Mouse (Mus musculus) MEL (cell line): ENCODE results near the gene Parva. TPM values are rescaled to one million over a fixed set of nuclear protein-coding genes. Genes with fewer than 3 reads are reported as not detected.

Source experiments
- DNase-seq: peaks from one replicate; pipeline ENCODE4 v3.0.0; 2011; ENCODE audit warnings: low read depth, low spot score
- H3K27ac ChIP-seq: 2 replicates; pipeline ENCODE4 v1.5.1; 2012; ENCODE audit warnings: low read depth, mild to moderate bottlenecking, control low read depth, low read length, moderate library complexity; ENCODE audit not compliant: control insufficient read depth
- H3K27me3 ChIP-seq, 2 experiments: fragments of 150-350 bp in 1 of 2; sonication (generic) in 1 of 2; 2 replicates each; pipeline ENCODE4 v1.6.1; 2012; ENCODE audit warnings: low read length in 2 of 2, mild to moderate bottlenecking in 2 of 2, improper control_type of control experiment in 1 of 2, moderate library complexity in 1 of 2; ENCODE audit not compliant: insufficient read depth in 2 of 2, control insufficient read depth in 1 of 2
- H3K36me3 ChIP-seq, 2 experiments: 2 replicates each; pipeline ENCODE4 v1.6.1; 2012 to 2014; ENCODE audit warnings: low read length in 2 of 2, improper control_type of control experiment in 1 of 2, inconsistent platforms in 1 of 2, mild to moderate bottlenecking in 1 of 2; ENCODE audit not compliant: insufficient read depth in 2 of 2, control insufficient read depth in 1 of 2
- H3K4me1 ChIP-seq, 2 experiments: fragments of 150-350 bp in 1 of 2; sonication (generic) in 1 of 2; 2 replicates each; pipeline ENCODE4 v1.6.1; 2012; ENCODE audit warnings: low read length in 2 of 2, improper control_type of control experiment in 1 of 2, mild to moderate bottlenecking in 1 of 2; ENCODE audit not compliant: insufficient read depth in 2 of 2, control insufficient read depth in 1 of 2
- H3K4me3 ChIP-seq, 2 experiments: fragments of 150-350 bp in 1 of 2; sonication (generic) in 1 of 2; 2 replicates each; pipeline ENCODE4 v1.5.1; 2012; ENCODE audit warnings: low read depth in 2 of 2, low read length in 2 of 2, mild to moderate bottlenecking in 2 of 2, moderate library complexity in 2 of 2, control low read depth in 1 of 2, improper control_type of control experiment in 1 of 2; ENCODE audit not compliant: control insufficient read depth in 1 of 2, insufficient read depth in 1 of 2
- H3K79me2 ChIP-seq: 2 replicates; pipeline ENCODE4 v1.6.1; 2012; ENCODE audit warnings: mild to moderate bottlenecking, low read length, moderate library complexity; ENCODE audit not compliant: control insufficient read depth, poor library complexity, insufficient read depth
- H3K9ac ChIP-seq: 2 replicates; pipeline ENCODE4 v1.6.1; 2012; ENCODE audit warnings: low read depth, mild to moderate bottlenecking, control low read depth, low read length, moderate library complexity; ENCODE audit not compliant: control insufficient read depth, poor library complexity, severe bottlenecking
- H3K9me3 ChIP-seq: fragments of 150-350 bp; sonication (generic); replicated peaks from 2 replicates; pipeline ENCODE4 v1.6.1; 2012; ENCODE audit warnings: mild to moderate bottlenecking, low read length, improper control_type of control experiment, moderate library complexity; ENCODE audit not compliant: insufficient read depth
- BHLHE40 ChIP-seq: IDR thresholded peaks from 2 replicates; pipeline ENCODE4 v1.6.1; 2012; ENCODE audit warnings: low read depth, mild to moderate bottlenecking, inconsistent platforms, low read length, improper control_type of control experiment, borderline replicate concordance
- CHD2 ChIP-seq: IDR thresholded peaks from 2 replicates; pipeline ENCODE4 v1.6.1; 2011; ENCODE audit warnings: low read length, improper control_type of control experiment
- CTCF ChIP-seq, 3 experiments: IDR thresholded peaks in 2 of 3; conservative IDR thresholded peaks in 1 of 3; 2 replicates each; pipeline ENCODE4 v1.5.1; 2011 to 2012; ENCODE audit warnings: low read length in 3 of 3, low read depth in 2 of 3, mild to moderate bottlenecking in 2 of 3, improper control_type of control experiment in 1 of 3, inconsistent platforms in 1 of 3, mixed read lengths in 1 of 3, moderate library complexity in 1 of 3; ENCODE audit not compliant: control insufficient read depth in 1 of 3, insufficient read depth in 1 of 3, poor library complexity in 1 of 3, severe bottlenecking in 1 of 3
- ELF1 ChIP-seq: IDR thresholded peaks from 2 replicates; pipeline ENCODE4 v1.6.1; 2014; ENCODE audit warnings: low read depth, mild to moderate bottlenecking, inconsistent platforms, low read length, improper control_type of control experiment, moderate library complexity
- ETS1 ChIP-seq: IDR thresholded peaks from 2 replicates; pipeline ENCODE4 v1.6.1; 2012; ENCODE audit warnings: low read depth, mild to moderate bottlenecking, inconsistent platforms, low read length, improper control_type of control experiment, moderate library complexity
- GABPA ChIP-seq: IDR thresholded peaks from 2 replicates; pipeline ENCODE4 v1.6.1; 2012; ENCODE audit warnings: low read depth, mild to moderate bottlenecking, inconsistent platforms, low read length, improper control_type of control experiment, moderate library complexity
- GATA1 ChIP-seq: IDR thresholded peaks from 2 replicates; pipeline ENCODE4 v1.6.1; 2011; ENCODE audit warnings: low read depth, low read length, improper control_type of control experiment
- HCFC1 ChIP-seq: IDR thresholded peaks from 2 replicates; pipeline ENCODE4 v1.6.1; 2012; ENCODE audit warnings: low read depth, mild to moderate bottlenecking, inconsistent platforms, low read length, improper control_type of control experiment, moderate library complexity
- KAT2A ChIP-seq: conservative IDR thresholded peaks from 2 replicates; pipeline ENCODE4 v1.6.1; 2012; ENCODE audit warnings: low read depth, low read length, improper control_type of control experiment, inconsistent platforms
- MAFK ChIP-seq: IDR thresholded peaks from 2 replicates; pipeline ENCODE4 v1.6.1; 2011; ENCODE audit warnings: low read depth, mild to moderate bottlenecking, low read length, improper control_type of control experiment, borderline replicate concordance
- MAX ChIP-seq: IDR thresholded peaks from 2 replicates; pipeline ENCODE4 v1.6.1; 2011; ENCODE audit warnings: low read length, improper control_type of control experiment
- MEF2A ChIP-seq: IDR thresholded peaks from 2 replicates; pipeline ENCODE4 v1.6.1; 2014; ENCODE audit warnings: low read depth, mild to moderate bottlenecking, inconsistent platforms, low read length, improper control_type of control experiment; ENCODE audit not compliant: poor library complexity, insufficient replicate concordance, severe bottlenecking; ENCODE audit errors: extremely low read depth
- MXI1 ChIP-seq: IDR thresholded peaks from 2 replicates; pipeline ENCODE4 v1.6.1; 2011; ENCODE audit warnings: mild to moderate bottlenecking, low read depth, low read length, improper control_type of control experiment
- MYB ChIP-seq: IDR thresholded peaks from 2 replicates; pipeline ENCODE4 v1.6.1; 2011; ENCODE audit warnings: mild to moderate bottlenecking, low read depth, low read length, improper control_type of control experiment
- MYC ChIP-seq: IDR thresholded peaks from 2 replicates; pipeline ENCODE4 v1.6.1; 2011; ENCODE audit warnings: low read depth, mild to moderate bottlenecking, low read length, improper control_type of control experiment, moderate library complexity
- NELFE ChIP-seq: IDR thresholded peaks from 2 replicates; pipeline ENCODE4 v1.6.1; 2011; ENCODE audit warnings: low read depth, low read length, improper control_type of control experiment
- POLR2A ChIP-seq, 2 experiments: IDR thresholded peaks; 2 replicates each; pipeline ENCODE4 v1.6.1; 2011 to 2012; ENCODE audit warnings: low read length in 2 of 2, mild to moderate bottlenecking in 2 of 2, control low read depth in 1 of 2, improper control_type of control experiment in 1 of 2, low read depth in 1 of 2, moderate library complexity in 1 of 2; ENCODE audit not compliant: control insufficient read depth in 1 of 2, insufficient read depth in 1 of 2, poor library complexity in 1 of 2
- POLR2AphosphoS5 ChIP-seq: IDR thresholded peaks from 2 replicates; pipeline ENCODE4 v1.6.1; 2012; ENCODE audit warnings: low read depth, borderline replicate concordance, mild to moderate bottlenecking, inconsistent platforms, low read length, moderate library complexity, mixed read lengths
- RAD21 ChIP-seq: IDR thresholded peaks from 2 replicates; pipeline ENCODE4 v1.6.1; 2011; ENCODE audit warnings: mild to moderate bottlenecking, low read depth, low read length, improper control_type of control experiment
- SIN3A ChIP-seq: IDR thresholded peaks from 2 replicates; pipeline ENCODE4 v1.6.1; 2012; ENCODE audit warnings: low read length, improper control_type of control experiment, inconsistent platforms
- SMC3 ChIP-seq: IDR thresholded peaks from 2 replicates; pipeline ENCODE4 v1.6.1; 2011; ENCODE audit warnings: low read depth, low read length, improper control_type of control experiment
- TAL1 ChIP-seq: IDR thresholded peaks from 2 replicates; pipeline ENCODE4 v1.6.1; 2012; ENCODE audit warnings: mild to moderate bottlenecking, inconsistent platforms, low read length, moderate library complexity, mixed read lengths
- TBP ChIP-seq: IDR thresholded peaks from 2 replicates; pipeline ENCODE4 v1.8.0; 2011; ENCODE audit warnings: low read depth, low read length, improper control_type of control experiment
- UBTF ChIP-seq: IDR thresholded peaks from 2 replicates; pipeline ENCODE4 v1.6.1; 2012; ENCODE audit warnings: low read depth, mild to moderate bottlenecking, inconsistent platforms, low read length, improper control_type of control experiment, moderate library complexity, borderline replicate concordance; ENCODE audit not compliant: insufficient read depth
- USF1 ChIP-seq: IDR thresholded peaks from 2 replicates; pipeline ENCODE4 v1.6.1; 2014; ENCODE audit warnings: low read depth, mild to moderate bottlenecking, inconsistent platforms, low read length, improper control_type of control experiment, moderate library complexity
- USF2 ChIP-seq, 2 experiments: IDR thresholded peaks; 2 replicates each; pipeline ENCODE4 v1.6.1; 2011 to 2012; ENCODE audit warnings: improper control_type of control experiment in 2 of 2, low read length in 2 of 2, borderline replicate concordance in 1 of 2, inconsistent platforms in 1 of 2, low read depth in 1 of 2, mild to moderate bottlenecking in 1 of 2; ENCODE audit not compliant: insufficient read depth in 1 of 2
- ZC3H11A ChIP-seq: IDR thresholded peaks from 2 replicates; pipeline ENCODE4 v1.6.1; 2012; ENCODE audit warnings: low read depth, mild to moderate bottlenecking, inconsistent platforms, low read length, improper control_type of control experiment
- ZMIZ1 ChIP-seq: IDR thresholded peaks from 2 replicates; pipeline ENCODE4 v1.6.1; 2012; ENCODE audit warnings: low read depth, mild to moderate bottlenecking, inconsistent platforms, low read length, improper control_type of control experiment, moderate library complexity
- ZNF384 ChIP-seq: IDR thresholded peaks from 2 replicates; pipeline ENCODE4 v1.6.1; 2012; ENCODE audit warnings: low read depth, mild to moderate bottlenecking, inconsistent platforms, low read length, improper control_type of control experiment
- polyA plus RNA-seq, 2 experiments: library from polyadenylated mRNA; stranded (reverse) in 1 of 2; unstranded in 1 of 2; fragments of >175 nt in 1 of 2; fragments of >200 nt in 1 of 2; gene quantifications; 2 replicates each; pipeline versions ENCODE4 v1.2.1 to v1.2.4; 2012; ENCODE audit warnings: low replicate concordance in 2 of 2, low read depth in 1 of 2; ENCODE audit not compliant: insufficient read length in 2 of 2, insufficient read depth in 1 of 2, missing spikeins in 1 of 2
- total RNA-seq: library from RNA; depleted of rRNA; stranded (reverse); fragments of 300-350 nt; gene quantifications from 2 replicates; pipeline ENCODE4 v1.2.3, GENCODE M21; 2012

Parva gene
- total and polyA plus RNA-seq, 3 experiments = not detected

- Histone ChIP-seq H3K9ac (no peak overlapping the region), H3K36me3 (no peaks in the 10 kb centered on the region), H3K4me1 (no peaks in the 10 kb centered on the region), H3K4me3 (no peak overlapping the region), H3K79me2 (no peaks in the 10 kb centered on the region), H3K27ac (no peak overlapping the region), H3K9me3 (no peaks in the 10 kb centered on the region), H3K27me3 (no peaks in the 10 kb centered on the region; a peak in 1 of 4 replicates)
- TF ChIP-seq KAT2A (no peak), ETS1 (no peak), ZC3H11A (no peak), GATA1 (no peak), POLR2AphosphoS5 (no peak), BHLHE40 (no peak), SIN3A (no peak), GABPA (no peak), CTCF (IDR thresholded peaks at IDR 0.05 in 2 of 3, conservative IDR thresholded peaks at IDR 0.05 in 1 of 3; ENCODE audit: control insufficient read depth in 1 of 3, insufficient read depth in 1 of 3, low read depth in 2 of 3, low read length in 3 of 3, poor library complexity in 1 of 3, severe bottlenecking in 1 of 3) (no peak), MAX (no peak)
- no peak for DNase-seq
These were observed 27.7 kb upstream of the Parva start for GRCm38 (mm10) chr7:112399425-112400170.

- H3K4me3 ChIP-seq = no peak overlapping the region
- no peaks in the 10 kb centered on the region for H3K36me3 ChIP-seq
These were observed 27.1 kb upstream of the Parva start for GRCm38 (mm10) chr7:112400175-112400574.

More at GRCm38 (mm10) chr7:112400175-112400574, 27.1 kb upstream of the Parva start:
- no peaks in the 10 kb centered on the region for H3K9me3 ChIP-seq
- H3K9ac ChIP-seq = no peak overlapping the region
- no peak overlapping the region for H3K27ac ChIP-seq
- DNase-seq = peak; percentile 28
- no peaks in the 10 kb centered on the region for H3K4me1 ChIP-seq
- no peak for TF ChIP-seq KAT2A
- peak; percentile 47 for TF ChIP-seq SMC3
- no peak for TF ChIP-seq HCFC1
- no peak for TF ChIP-seq MEF2A
- TF ChIP-seq CTCF (IDR thresholded peaks at IDR 0.05 in 2 of 3, conservative IDR thresholded peaks at IDR 0.05 in 1 of 3; ENCODE audit: control insufficient read depth in 1 of 3, insufficient read depth in 1 of 3, low read depth in 2 of 3, low read length in 3 of 3, poor library complexity in 1 of 3, severe bottlenecking in 1 of 3) = peak; percentile 60 to 67 (median 67)
- TF ChIP-seq ZC3H11A = no peak
- no peak for TF ChIP-seq USF2 (IDR thresholded peaks at IDR 0.05; ENCODE audit: borderline replicate concordance in 1 of 2, insufficient read depth in 1 of 2, low read depth in 1 of 2, low read length in 2 of 2)
- no peak for TF ChIP-seq MXI1
- no peak for TF ChIP-seq BHLHE40
- no peak for TF ChIP-seq UBTF
- TF ChIP-seq ZNF384 = no peak
- TF ChIP-seq USF1 = no peak
- no peak for TF ChIP-seq ZMIZ1
- TF ChIP-seq POLR2A (IDR thresholded peaks at IDR 0.05; ENCODE audit: control insufficient read depth in 1 of 2, insufficient read depth in 1 of 2, low read depth in 1 of 2, low read length in 2 of 2, poor library complexity in 1 of 2) = no peak
- no peak for TF ChIP-seq CHD2
- TF ChIP-seq MAFK = no peak
- no peak for TF ChIP-seq TBP
- no peak for TF ChIP-seq GABPA
- no peak for TF ChIP-seq TAL1
- TF ChIP-seq GATA1 = no peak
- TF ChIP-seq RAD21 = peak; percentile 45
- no peak for TF ChIP-seq ELF1
- no peak for TF ChIP-seq NELFE
- TF ChIP-seq MYB = no peak
- TF ChIP-seq MYC = no peak
- no peaks in the 10 kb centered on the region for H3K79me2 ChIP-seq
- H3K27me3 ChIP-seq = no peaks in the 10 kb centered on the region; a peak in 1 of 4 replicates
